Mouse (Mus musculus) kidney, adult 2 months (tissue): ENCODE measurements around the gene Icmt.

Experiments
- CTCF ChIP-seq: fragments of 200-500 bp; conservative IDR thresholded peaks from 2 replicates; pipeline ENCODE4 v1.5.1; 2011; ENCODE audit warnings: low read depth, mild to moderate bottlenecking, control low read depth, low read length, moderate library complexity, mixed read lengths; ENCODE audit not compliant: insufficient read depth, insufficient read length
- POLR2A ChIP-seq: fragments of 200-500 bp; IDR thresholded peaks from one replicate; pipeline ENCODE4 v1.6.1; 2011; ENCODE audit warnings: low read depth, low read length, control low read depth

DNA sequence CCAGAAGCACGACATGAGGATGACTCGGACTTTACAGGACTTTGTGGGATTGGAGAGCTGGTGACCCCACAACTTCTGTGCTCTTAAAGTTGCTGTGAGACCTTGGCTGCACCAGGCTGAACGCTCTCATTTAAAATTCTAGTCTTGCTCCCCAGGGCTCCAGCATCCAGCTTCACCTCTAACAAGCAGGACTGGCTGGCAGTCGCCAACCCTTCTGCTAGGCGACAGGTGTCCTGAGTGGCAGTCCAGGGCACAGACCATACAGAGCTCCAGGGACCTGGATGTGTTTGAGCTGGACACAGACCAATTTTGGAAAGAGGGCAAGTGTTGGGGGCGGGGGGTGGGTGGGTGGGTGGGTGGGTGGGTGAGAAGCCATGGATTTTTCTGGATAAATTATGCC is 40.7 kb downstream of the Icmt start:
- TF ChIP-seq CTCF (no peak), POLR2A (no peak)
